Mouse (Mus musculus) telencephalon, adult 2 months (tissue): Measurements from ENCODE around the gene Dennd2d.

Experiments
- DNase-seq: peaks from one replicate; pipeline ENCODE4 v3.0.0-alpha.2; 2011; ENCODE audit warnings: low read depth, low spot score

Dennd2d gene

GRCm38 (mm10) chr3:106496045-106496721 lies 14.0 kb downstream of the Dennd2d start:
- peak; percentile 29 for DNase-seq

- DNase-seq = no peak
These were observed 14.8 kb downstream of the Dennd2d start for GRCm38 (mm10) chr3:106496996-106497395.

DNA sequence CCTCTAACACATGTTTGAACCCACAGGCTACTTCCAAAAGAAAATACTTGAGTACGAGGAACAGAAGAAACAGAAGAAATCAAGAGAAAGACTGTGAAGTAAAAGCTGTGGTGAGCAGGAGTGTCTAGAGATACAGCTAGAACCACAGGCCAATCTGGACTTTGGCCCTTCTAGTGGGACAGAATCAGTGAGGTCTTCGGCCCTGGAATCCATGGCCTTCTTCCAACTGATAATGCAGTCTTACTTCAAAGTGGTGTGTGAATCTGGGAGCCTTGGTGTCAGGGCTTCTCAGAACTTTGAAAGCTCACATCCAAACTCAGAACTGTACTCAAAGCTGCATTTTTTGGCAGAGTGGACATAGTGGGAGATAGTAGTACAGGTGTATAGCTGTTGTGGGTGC lies 18.3 kb downstream of the Dennd2d start:
- no peak for DNase-seq

DNA sequence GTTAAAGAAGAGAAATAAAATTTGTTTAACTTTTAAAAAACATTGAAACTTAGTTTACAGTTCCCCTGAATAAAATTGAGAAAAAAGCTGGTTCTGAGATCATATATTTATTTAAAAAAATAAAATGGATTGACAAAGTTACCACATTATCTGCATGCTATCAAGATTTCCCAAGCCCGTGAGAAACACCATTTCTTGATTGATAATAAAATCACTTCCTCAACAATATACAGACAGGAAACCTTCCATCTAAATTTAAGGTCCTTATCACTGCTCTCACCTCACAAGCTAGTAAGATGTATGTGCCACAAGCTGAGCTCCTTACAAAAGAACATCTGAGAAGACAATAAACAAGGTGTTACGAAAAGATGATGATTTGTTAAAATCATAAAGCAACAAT lies 20.7 kb downstream of the Dennd2d start:
- no peak for DNase-seq

- DNase-seq = no peak
These were observed 28.5 kb downstream of the Dennd2d start for GRCm38 (mm10) chr3:106510669-106511068.

DNA sequence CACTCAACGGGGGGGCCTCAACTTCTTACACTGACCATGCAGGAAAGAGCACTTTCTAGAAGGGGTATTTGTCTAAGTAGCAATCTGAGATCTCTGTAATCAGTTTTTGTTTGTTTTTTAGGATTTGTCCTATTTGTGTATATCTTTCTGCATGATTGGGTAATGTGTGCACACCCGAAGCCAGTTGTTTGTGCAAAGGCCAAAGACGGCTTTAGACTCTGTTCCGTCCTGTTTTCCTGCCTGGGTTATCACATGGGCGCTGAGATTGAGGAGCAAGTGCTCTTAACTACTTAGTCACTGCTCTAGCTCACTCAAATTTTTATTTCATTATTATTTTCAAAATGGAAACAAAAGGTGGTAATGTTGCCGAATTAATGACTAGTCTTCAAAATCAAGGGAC lies 32.8 kb downstream of the Dennd2d start:
- no peak for DNase-seq

- DNase-seq = no peak
These were observed 40.5 kb downstream of the Dennd2d start for GRCm38 (mm10) chr3:106522730-106523129.

GRCm38 (mm10) chr3:106526411-106526810 lies 44.2 kb downstream of the Dennd2d start:
- peak; percentile 24 for DNase-seq

- no peak for DNase-seq
These were observed 45.8 kb downstream of the Dennd2d start for GRCm38 (mm10) chr3:106528032-106528431.

GRCm38 (mm10) chr3:106533277-106533676 lies 51.1 kb downstream of the Dennd2d start:
- no peak for DNase-seq

DNA sequence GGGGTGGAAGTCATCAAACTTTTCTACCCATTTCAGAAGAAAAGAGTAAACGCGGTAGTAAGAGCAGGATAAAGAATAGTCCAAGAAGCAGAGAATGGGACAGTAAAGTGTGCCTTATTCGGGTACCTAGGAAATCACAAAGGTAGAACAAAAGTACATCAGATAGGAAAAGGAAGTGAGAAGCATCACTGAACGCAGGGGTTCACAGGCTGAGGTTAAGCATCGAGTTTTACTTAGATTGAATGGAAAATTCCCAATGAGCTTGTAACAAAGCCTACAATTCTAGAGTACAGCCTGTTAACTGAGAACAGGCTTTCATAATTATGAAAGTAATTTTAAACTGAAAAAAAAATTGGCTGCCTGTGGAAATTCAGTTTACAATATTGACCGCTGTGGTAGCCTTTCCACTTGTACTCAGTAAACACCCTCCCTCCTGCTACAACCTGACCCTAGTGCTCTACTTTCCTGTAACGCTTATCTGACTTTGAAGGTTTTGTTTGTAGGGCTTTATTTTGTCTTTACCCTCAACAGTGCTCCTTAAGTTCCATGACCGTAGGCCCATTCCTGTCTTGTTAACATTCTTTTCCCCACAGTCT lies 62.6 kb downstream of the Dennd2d start:
- DNase-seq = no peak

- peak; percentile 96 for DNase-seq
These were observed 65.1 kb downstream of the Dennd2d start, which contains the start of the genes Dram2 and Cept1 for GRCm38 (mm10) chr3:106547171-106547923. Gene Dram2 (plus strand): TSS chr3:106547798. Gene Cept1 (minus strand): TSS chr3:106547802.

- DNase-seq = peak; percentile 6
These were observed 65.8 kb downstream of the Dennd2d start for GRCm38 (mm10) chr3:106547924-106548539.

GRCm38 (mm10) chr3:106548971-106549370 lies 66.8 kb downstream of the Dennd2d start:
- DNase-seq = no peak
